1 mouse cellular context compared by ENCODE assay signal in the genomic region with DNA sequence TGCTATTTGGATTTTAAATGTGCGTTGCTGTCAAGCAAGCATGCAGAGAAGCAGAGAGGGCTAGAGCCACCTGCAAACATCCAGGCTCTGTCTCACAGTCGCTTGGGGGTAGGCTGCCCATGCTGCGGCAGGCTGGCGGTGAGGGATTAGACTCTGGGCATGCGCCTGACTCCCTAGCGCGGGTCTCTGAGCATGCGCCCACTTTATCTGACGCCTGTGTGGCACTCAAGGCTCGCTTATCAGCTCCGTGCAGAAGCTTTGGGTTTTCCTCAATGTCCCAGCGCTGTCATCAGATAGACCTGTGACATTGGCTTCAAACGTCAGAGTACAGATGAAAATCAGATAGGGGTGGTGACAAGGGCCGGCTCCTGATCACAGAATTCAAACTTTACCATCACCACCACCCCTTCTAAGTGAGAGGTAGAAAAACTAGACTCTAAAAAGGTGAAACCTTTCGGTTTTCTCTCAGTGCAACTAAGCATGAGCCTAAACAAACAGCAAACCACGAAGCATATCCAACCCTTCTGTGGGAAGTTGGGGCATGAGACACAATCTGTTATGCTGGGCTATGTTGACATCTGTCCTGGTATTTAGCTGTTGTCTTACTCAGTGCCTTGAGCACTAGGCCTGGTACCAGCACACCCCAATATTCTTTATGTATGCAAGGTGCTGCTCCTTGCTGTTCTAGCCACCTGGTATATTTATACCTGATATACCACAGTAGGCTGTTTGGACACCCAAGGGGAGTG.
TF ChIP-seq lines count a peak whose summit lies in the region.

No protein-coding gene starts in this region.

TF ChIP-seq in MEL, 35 proteins besides CTCF, POLR2A, EP300 and RAD21 (continued from another document):
- TF ChIP-seq ZKSCAN1 (IDR thresholded peaks at IDR 0.05; ENCODE audit: low read depth, low read length) (no peak), ZNF384 (IDR thresholded peaks at IDR 0.05; ENCODE audit: low read depth, low read length) (peak; percentile 23; the same call in 1 of the 2 replicates), POLR2AphosphoS2 (IDR thresholded peaks at IDR 0.05; ENCODE audit: low read length) (no peak; the same call in 1 of the 2 replicates), CHD2 (IDR thresholded peaks at IDR 0.05; ENCODE audit: low read length) (peak; percentile 46; the same call in 1 of the 2 replicates), SMC3 (IDR thresholded peaks at IDR 0.05; ENCODE audit: low read depth, low read length) (0 out of 2 replicates have a peak, but pooled peaks have one; percentile 7), E2F4 (IDR thresholded peaks at IDR 0.05; ENCODE audit: borderline replicate concordance, low read depth, low read length) (no peak), CHD1 (IDR thresholded peaks at IDR 0.05; ENCODE audit: low read depth, low read length) (no peak), JUND (IDR thresholded peaks at IDR 0.05; ENCODE audit: low read depth, low read length) (no peak), HCFC1 (IDR thresholded peaks at IDR 0.05; ENCODE audit: low read depth, low read length) (peak; percentile 69), MYB (IDR thresholded peaks at IDR 0.05; ENCODE audit: low read depth, low read length) (peak; percentile 53; the same call in 1 of the 2 replicates), NRF1 (IDR thresholded peaks at IDR 0.05; ENCODE audit: insufficient read depth, low read depth, low read length, poor library complexity, severe bottlenecking) (peak; percentile 99), ZMIZ1 (IDR thresholded peaks at IDR 0.05; ENCODE audit: low read depth, low read length) (peak; percentile 78; the same call in 1 of the 2 replicates), KAT2A (conservative IDR thresholded peaks at IDR 0.05; ENCODE audit: low read depth, low read length) (no peak), GATA1 (IDR thresholded peaks at IDR 0.05; ENCODE audit: low read depth, low read length) (peak; percentile 99), ELF1 (IDR thresholded peaks at IDR 0.05; ENCODE audit: low read depth, low read length) (0 out of 2 replicates have a peak, but pooled peaks have one; percentile 46), MAZ (IDR thresholded peaks at IDR 0.05; ENCODE audit: low read depth, low read length) (no peak), SIN3A (IDR thresholded peaks at IDR 0.05; ENCODE audit: low read length) (peak; percentile 91), UBTF (IDR thresholded peaks at IDR 0.05; ENCODE audit: borderline replicate concordance, insufficient read depth, low read depth, low read length) (no peak), TAL1 (IDR thresholded peaks at IDR 0.05; ENCODE audit: low read length) (peak; percentile 99), MYC (IDR thresholded peaks at IDR 0.05; ENCODE audit: low read depth, low read length) (peak; percentile 82), ETS1 (IDR thresholded peaks at IDR 0.05; ENCODE audit: low read depth, low read length) (peak; percentile 95), MXI1 (IDR thresholded peaks at IDR 0.05; ENCODE audit: low read depth, low read length) (peak; percentile 85), POLR2AphosphoS5 (IDR thresholded peaks at IDR 0.05; ENCODE audit: borderline replicate concordance, low read depth, low read length) (no peak), USF1 (IDR thresholded peaks at IDR 0.05; ENCODE audit: low read depth, low read length) (peak; percentile 35; the same call in 1 of the 2 replicates), ZC3H11A (IDR thresholded peaks at IDR 0.05; ENCODE audit: low read depth, low read length) (no peak), GABPA (IDR thresholded peaks at IDR 0.05; ENCODE audit: low read depth, low read length) (0 out of 2 replicates have a peak, but pooled peaks have one; percentile 51), NELFE (IDR thresholded peaks at IDR 0.05; ENCODE audit: low read depth, low read length) (peak; percentile 68), MEF2A (IDR thresholded peaks at IDR 0.05; ENCODE audit: extremely low read depth, insufficient replicate concordance, low read depth, low read length, poor library complexity, severe bottlenecking) (no peak), USF2 (IDR thresholded peaks at IDR 0.05; ENCODE audit: borderline replicate concordance in 1 of 2, insufficient read depth in 1 of 2, low read depth in 1 of 2, low read length in 2 of 2) (no peak), BHLHE40 (IDR thresholded peaks at IDR 0.05; ENCODE audit: borderline replicate concordance, low read depth, low read length) (peak; percentile 67; the same call in 1 of the 2 replicates), MAFK (IDR thresholded peaks at IDR 0.05; ENCODE audit: borderline replicate concordance, low read depth, low read length) (peak; percentile 78; the same call in 1 of the 2 replicates), MAX (IDR thresholded peaks at IDR 0.05; ENCODE audit: low read length) (peak; percentile 79), RCOR1 (IDR thresholded peaks at IDR 0.05; ENCODE audit: low read depth, low read length) (peak; percentile 88)
TF ChIP-seq in MEL: peak in this region for 23.
